Mouse (Mus musculus): ENCODE measurements at regions not wholly inside any gene's neighbourhood (a gene's known extent, or its start where the extent isn't known, plus 50 kb on each side); places are given as distances from the start of the nearest gene placed in this dataset.
A peak's percentile ranks its signal among the peaks of the same experiment; 100 is the strongest.

- peak overlapping the region; percentile 66 for H3K27ac ChIP-seq (ENCODE audit: low read depth, low read length)
- peak; percentile 44 for ATAC-seq
- no peak for TF ChIP-seq CTCF (IDR thresholded peaks at IDR 0.05; ENCODE audit: low read depth)
- no peak overlapping the region for H3K4me2 ChIP-seq (replicated peaks; ENCODE audit: low read depth)
- H3K9me3 ChIP-seq (ENCODE audit: control insufficient read depth), result no peaks in the 10 kb centered on the region
- no peak overlapping the region for H3K9ac ChIP-seq (ENCODE audit: low read depth, low read length)
- WGBS, result 39% methylated on average over 15 of the region's 15 CpGs
- no peaks in the 10 kb centered on the region for H3K36me3 ChIP-seq (ENCODE audit: control insufficient read depth, insufficient read depth)
- peaks cover 11% of the 10 kb centered on the region; the same call in 1 of the 2 replicates for H3K4me1 ChIP-seq (replicated peaks; ENCODE audit: control insufficient read depth, insufficient read depth, low read length)
- H3K4me3 ChIP-seq (ENCODE audit: low read depth, low read length), result no peak overlapping the region
- no peaks in the 10 kb centered on the region for H3K27me3 ChIP-seq (replicated peaks; ENCODE audit: control insufficient read depth, insufficient read depth, low read length)
Measured at GRCm38 (mm10) chr8:10856996-10857720, 151.1 kb downstream of the Irs2 start.

GRCm38 (mm10) chr8:10855696-10856095, 152.6 kb downstream of the Irs2 start:
- 85% methylated on average over 3 of the region's 3 CpGs for WGBS
- H3K4me2 ChIP-seq (replicated peaks; ENCODE audit: low read depth), result no peak overlapping the region
- H3K27me3 ChIP-seq (replicated peaks; ENCODE audit: control insufficient read depth, insufficient read depth, low read length), result no peaks in the 10 kb centered on the region
- no peak overlapping the region for H3K4me3 ChIP-seq (ENCODE audit: low read depth, low read length)
- no peak overlapping the region for H3K9ac ChIP-seq (ENCODE audit: low read depth, low read length)
- H3K27ac ChIP-seq (ENCODE audit: low read depth, low read length), result no peak overlapping the region
- no peaks in the 10 kb centered on the region for H3K36me3 ChIP-seq (ENCODE audit: control insufficient read depth, insufficient read depth)
- ATAC-seq, result no peak
- H3K4me1 ChIP-seq (replicated peaks; ENCODE audit: control insufficient read depth, insufficient read depth, low read length), result 0 out of 2 replicates have a peak, but pooled peaks cover 3% of the 10 kb centered on the region
- no peaks in the 10 kb centered on the region for H3K9me3 ChIP-seq (ENCODE audit: control insufficient read depth)
- no peak for TF ChIP-seq CTCF (IDR thresholded peaks at IDR 0.05; ENCODE audit: low read depth)

GRCm38 (mm10) chr8:10855131-10855530, 153.1 kb downstream of the Irs2 start:
- WGBS, result 75% methylated on average over 4 of the region's 4 CpGs
- ATAC-seq, result no peak
- no peak for TF ChIP-seq CTCF (IDR thresholded peaks at IDR 0.05; ENCODE audit: low read depth)
- H3K4me3 ChIP-seq (ENCODE audit: low read depth, low read length), result no peak overlapping the region
- H3K27me3 ChIP-seq (replicated peaks; ENCODE audit: control insufficient read depth, insufficient read depth, low read length), result no peaks in the 10 kb centered on the region
- H3K9ac ChIP-seq (ENCODE audit: low read depth, low read length), result no peak overlapping the region
- H3K9me3 ChIP-seq (ENCODE audit: control insufficient read depth), result no peaks in the 10 kb centered on the region
- H3K4me2 ChIP-seq (replicated peaks; ENCODE audit: low read depth), result no peak overlapping the region
- H3K27ac ChIP-seq (ENCODE audit: low read depth, low read length), result peak overlapping the region; percentile 88
- H3K36me3 ChIP-seq (ENCODE audit: control insufficient read depth, insufficient read depth), result no peaks in the 10 kb centered on the region
- H3K4me1 ChIP-seq (replicated peaks; ENCODE audit: control insufficient read depth, insufficient read depth, low read length), result no peaks in the 10 kb centered on the region

GRCm38 (mm10) chr8:10854600-10854999, 153.7 kb downstream of the Irs2 start:
- Histone ChIP-seq H3K4me1 (replicated peaks; ENCODE audit: control insufficient read depth, insufficient read depth, low read length) (peaks cover 3% of the 10 kb centered on the region; the same call in 1 of the 2 replicates), H3K4me2 (replicated peaks; ENCODE audit: low read depth) (0 out of 2 replicates have a peak overlapping the region, but pooled peaks have one; percentile 13), H3K27ac (ENCODE audit: low read depth, low read length) (peak overlapping the region; percentile 88), H3K4me3 (ENCODE audit: low read depth, low read length) (no peak overlapping the region), H3K27me3 (replicated peaks; ENCODE audit: control insufficient read depth, insufficient read depth, low read length) (no peaks in the 10 kb centered on the region), H3K36me3 (ENCODE audit: control insufficient read depth, insufficient read depth) (no peaks in the 10 kb centered on the region), H3K9me3 (ENCODE audit: control insufficient read depth) (no peaks in the 10 kb centered on the region), H3K9ac (ENCODE audit: low read depth, low read length) (no peak overlapping the region)
- WGBS, result 37% methylated on average over 6 of the region's 6 CpGs
- peak; percentile 84 for ATAC-seq
- peak; percentile 65 for TF ChIP-seq CTCF (IDR thresholded peaks at IDR 0.05; ENCODE audit: low read depth)

GRCm38 (mm10) chr8:10853901-10854300, 154.4 kb downstream of the Irs2 start:
- 0 out of 2 replicates have a peak overlapping the region, but pooled peaks have one; percentile 13 for H3K4me2 ChIP-seq (replicated peaks; ENCODE audit: low read depth)
- H3K36me3 ChIP-seq (ENCODE audit: control insufficient read depth, insufficient read depth), result no peaks in the 10 kb centered on the region
- TF ChIP-seq CTCF (IDR thresholded peaks at IDR 0.05; ENCODE audit: low read depth), result no peak
- peak; percentile 23; the same call in 1 of the 2 replicates for ATAC-seq
- H3K9me3 ChIP-seq (ENCODE audit: control insufficient read depth), result no peaks in the 10 kb centered on the region
- 0 out of 2 replicates have a peak overlapping the region, but pooled peaks have one; percentile 17 for H3K9ac ChIP-seq (ENCODE audit: low read depth, low read length)
- H3K4me3 ChIP-seq (ENCODE audit: low read depth, low read length), result no peak overlapping the region
- peaks cover 6% of the 10 kb centered on the region; the same call in 1 of the 2 replicates for H3K4me1 ChIP-seq (replicated peaks; ENCODE audit: control insufficient read depth, insufficient read depth, low read length)
- WGBS, result 17% methylated on average over 5 of the region's 5 CpGs
- peak overlapping the region; percentile 88 for H3K27ac ChIP-seq (ENCODE audit: low read depth, low read length)
- no peaks in the 10 kb centered on the region for H3K27me3 ChIP-seq (replicated peaks; ENCODE audit: control insufficient read depth, insufficient read depth, low read length)

GRCm38 (mm10) chr8:10849916-10850315, 158.3 kb downstream of the Irs2 start:
- Histone ChIP-seq H3K27ac (ENCODE audit: low read depth, low read length) (peak overlapping the region; percentile 50; the same call in 1 of the 2 replicates), H3K4me3 (ENCODE audit: low read depth, low read length) (no peak overlapping the region), H3K36me3 (ENCODE audit: control insufficient read depth, insufficient read depth) (no peaks in the 10 kb centered on the region), H3K27me3 (replicated peaks; ENCODE audit: control insufficient read depth, insufficient read depth, low read length) (no peaks in the 10 kb centered on the region), H3K9me3 (ENCODE audit: control insufficient read depth) (no peaks in the 10 kb centered on the region), H3K9ac (ENCODE audit: low read depth, low read length) (no peak overlapping the region), H3K4me2 (replicated peaks; ENCODE audit: low read depth) (no peak overlapping the region), H3K4me1 (replicated peaks; ENCODE audit: control insufficient read depth, insufficient read depth, low read length) (peaks cover 6% of the 10 kb centered on the region; the same call in 1 of the 2 replicates)
- 52% methylated on average over 7 of the region's 7 CpGs for WGBS
- no peak for TF ChIP-seq CTCF (IDR thresholded peaks at IDR 0.05; ENCODE audit: low read depth)
- peak; percentile 20; the same call in 1 of the 2 replicates for ATAC-seq

Measured in intestine, postnatal 0 days (tissue).